Mouse (Mus musculus): ENCODE results near the gene Klhl26.
A peak's percentile ranks its signal among the peaks of the same experiment; 100 is the strongest.

The Klhl26 gene

DNA sequence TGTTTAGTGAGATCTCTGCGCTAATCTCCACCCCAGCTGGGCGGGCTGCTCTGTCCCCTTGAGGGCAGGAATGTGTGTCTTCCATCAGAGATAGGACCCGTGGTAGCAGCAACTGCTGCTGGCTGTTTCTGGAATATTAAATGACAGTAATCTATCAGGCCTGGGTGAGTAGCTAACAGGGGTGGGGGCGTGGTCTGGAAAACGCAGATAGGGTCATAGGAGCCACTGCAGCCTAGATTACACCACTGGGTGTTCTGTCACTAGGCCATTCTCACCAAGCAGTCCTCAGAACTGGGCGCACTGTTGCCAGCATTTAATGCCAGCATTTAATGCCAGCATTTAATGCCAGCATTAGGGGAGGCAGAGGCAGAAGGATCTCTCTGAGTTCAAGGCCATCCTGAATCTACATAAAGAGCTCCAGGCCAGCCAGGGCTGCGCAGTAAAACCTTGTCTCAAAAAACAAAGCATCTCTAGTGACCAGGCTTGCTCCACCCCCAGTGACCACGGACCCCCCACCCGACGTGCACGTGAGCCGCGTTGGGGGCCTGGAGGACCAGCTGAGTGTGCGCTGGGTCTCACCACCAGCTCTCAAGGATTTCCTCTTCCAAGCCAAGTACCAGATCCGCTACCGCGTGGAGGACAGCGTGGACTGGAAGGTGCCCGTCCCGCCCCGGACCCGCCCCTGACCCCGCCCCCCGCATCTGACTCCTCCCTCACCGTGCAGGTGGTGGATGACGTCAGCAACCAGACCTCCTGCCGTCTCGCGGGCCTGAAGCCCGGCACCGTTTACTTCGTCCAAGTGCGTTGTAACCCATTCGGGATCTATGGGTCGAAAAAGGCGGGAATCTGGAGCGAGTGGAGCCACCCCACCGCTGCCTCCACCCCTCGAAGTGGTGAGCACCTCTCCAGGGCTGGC, 23.9 kb upstream of the Klhl26 start:
- peak; percentile 73 to 86 for DNase-seq

DNA sequence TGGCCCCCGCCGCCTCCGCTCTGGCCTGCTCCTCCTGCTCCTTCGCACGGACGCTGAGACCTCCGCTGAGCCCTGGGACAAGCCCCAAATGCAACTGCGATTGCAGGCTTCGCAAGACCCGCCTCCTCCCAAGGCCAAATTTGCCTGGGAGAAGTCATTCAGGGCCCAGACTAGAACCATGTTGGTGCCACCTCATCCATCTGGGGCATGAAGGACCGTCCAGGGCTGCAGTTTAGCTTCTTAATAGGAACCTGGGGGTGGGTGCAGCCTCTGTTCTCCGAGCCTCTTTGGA, 18.9 kb upstream of the Klhl26 start:
- no peak for DNase-seq

DNA sequence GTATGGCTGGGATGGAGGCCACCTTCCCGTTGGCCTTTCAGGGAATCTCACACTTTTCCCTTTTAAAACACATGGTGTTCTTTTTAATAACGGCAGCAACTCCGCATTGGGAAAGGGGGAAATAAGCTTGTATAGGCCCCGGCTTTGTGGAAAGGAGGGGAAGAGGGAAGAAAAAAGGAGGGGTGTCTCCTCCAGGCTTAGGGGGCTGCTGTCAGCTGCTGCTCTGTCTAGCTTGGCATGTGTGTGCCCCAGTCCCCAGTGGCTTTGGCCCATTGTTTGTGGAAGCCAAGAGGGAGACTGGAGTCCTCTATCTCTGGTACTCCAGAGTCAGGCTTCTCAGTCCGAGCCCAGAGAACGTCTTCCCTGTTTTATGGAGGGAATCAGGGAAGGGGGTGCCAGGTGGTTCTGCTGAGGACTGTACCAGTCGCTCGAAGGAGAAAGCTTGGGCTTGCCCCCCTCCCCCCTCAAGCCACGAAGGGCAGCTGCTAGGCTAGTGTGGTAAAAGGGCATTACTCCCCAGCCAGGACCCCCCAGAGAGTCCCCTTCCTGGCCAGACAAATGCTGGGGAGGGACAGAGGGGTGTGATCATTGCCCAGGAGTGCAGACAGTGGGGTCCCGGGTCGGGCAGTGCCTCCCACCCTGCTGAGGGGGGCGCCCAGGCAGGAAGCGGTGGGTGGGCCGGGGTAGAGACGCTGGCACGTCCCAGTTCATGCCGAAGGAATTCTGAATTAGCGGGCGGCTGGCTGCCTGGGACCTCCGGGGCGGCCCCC, 18.4 kb upstream of the Klhl26 start:
- no peak for DNase-seq

DNA sequence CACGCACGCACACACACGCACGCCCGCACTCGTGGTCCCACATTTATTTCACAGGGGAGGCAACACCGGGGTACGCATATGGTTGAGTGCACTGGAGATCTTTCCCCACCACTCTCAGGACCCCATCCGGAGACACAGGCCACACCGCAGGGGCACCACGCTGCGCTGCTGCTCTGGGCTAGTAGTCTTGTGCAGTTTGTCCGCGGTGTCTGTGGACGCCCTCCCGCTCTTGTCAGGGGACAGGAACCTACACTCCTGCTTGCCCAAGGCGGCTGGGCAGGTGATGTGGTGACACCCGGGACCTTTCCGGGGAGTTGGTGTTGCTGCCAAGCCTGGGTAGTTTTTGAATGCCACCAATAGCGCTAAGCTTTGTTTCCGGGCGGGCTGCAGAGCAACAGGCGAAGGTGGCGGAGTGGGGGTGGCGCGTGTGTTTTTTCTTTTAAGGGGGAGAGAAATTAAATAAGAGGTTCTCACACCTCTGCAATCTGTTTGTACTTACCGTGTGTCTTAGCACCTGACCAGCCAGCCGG, 17.7 kb upstream of the Klhl26 start:
- no peak for DNase-seq

DNA sequence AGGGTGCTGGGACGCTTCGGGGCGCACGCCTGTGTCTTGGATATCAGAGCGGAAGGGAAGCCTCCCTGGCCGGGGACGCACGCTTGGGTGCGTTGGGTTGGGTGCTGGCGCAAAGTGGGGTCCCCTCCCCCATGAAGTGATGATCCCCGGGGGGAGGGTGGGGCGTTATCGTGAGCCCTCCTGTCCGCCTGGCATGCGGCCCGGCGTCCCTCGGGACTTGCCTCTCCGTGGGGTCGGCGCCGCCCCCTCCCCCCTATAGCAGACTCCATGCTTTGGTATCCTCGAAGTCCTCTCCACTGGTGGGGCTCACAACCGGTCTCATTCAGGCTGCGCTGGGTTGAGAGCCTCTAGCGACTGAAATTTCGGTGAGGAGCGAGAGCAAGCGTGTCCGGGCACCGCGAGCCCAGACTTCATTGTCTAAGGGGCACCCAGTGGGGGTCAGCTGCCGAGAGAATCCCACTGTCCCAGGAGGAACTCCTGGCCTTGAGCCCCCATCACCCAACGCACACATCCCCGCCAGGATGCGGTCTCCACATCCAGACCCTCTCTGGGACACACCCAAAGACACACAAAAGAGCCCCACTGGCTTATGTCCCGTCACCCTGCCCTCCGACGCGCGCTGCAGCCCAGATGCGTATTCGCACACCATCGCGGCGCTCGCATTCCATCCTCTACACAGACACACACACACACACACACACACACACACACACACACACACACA, 17.1 kb upstream of the Klhl26 start:
- no peak for DNase-seq

DNA sequence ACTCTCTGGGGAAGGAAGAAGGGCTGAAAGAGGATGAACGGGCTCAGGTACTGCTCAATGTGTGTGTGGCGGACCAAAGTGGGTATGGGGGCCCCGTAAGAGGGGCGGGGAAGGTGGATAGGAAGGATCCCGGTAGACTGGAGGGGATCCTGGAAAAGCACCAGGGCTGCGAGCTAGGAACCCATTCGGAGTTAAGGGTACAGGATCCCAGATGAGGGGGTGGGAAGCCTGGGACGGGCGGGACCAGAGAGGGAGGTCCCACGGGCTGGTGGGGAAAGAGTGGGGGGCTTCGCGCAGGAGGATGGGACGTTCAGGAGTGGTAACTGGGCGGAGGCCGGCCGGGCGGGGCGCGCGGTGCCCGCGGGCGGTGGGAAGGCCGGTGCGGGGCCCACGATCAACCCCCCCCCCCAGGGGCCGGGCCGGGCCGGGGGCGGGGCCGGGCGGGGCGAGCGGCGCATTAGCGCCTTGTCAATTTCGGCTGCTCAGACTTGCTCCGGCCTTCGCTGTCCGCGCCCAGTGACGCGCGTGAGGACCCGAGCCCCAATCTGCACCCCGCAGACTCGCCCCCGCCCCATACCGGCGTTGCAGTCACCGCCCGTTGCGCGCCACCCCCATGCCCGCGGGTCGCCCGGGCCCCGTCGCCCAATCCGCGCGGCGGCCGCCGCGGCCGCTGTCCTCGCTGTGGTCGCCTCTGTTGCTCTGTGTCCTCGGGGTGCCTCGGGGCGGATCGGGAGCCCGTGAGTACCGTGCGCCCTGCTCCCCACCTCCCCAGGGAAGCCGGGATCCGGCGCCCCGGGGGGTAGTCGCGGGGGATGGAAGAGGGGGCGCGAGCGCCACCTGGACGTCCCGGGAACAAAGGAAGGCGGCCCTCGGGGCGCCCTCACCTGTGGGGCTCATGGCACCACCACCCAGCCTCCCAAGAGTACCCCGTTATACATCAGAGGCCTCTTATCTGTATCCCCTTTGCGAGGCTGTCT, 16.2 kb upstream of the Klhl26 start, which contains the start of gene Crlf1:
Gene Crlf1, plus strand, starts transcription at position 495 of the 977 bp plus-strand sequence.
- DNase-seq: peak in 1 of 2 experiments; percentile 36

DNA sequence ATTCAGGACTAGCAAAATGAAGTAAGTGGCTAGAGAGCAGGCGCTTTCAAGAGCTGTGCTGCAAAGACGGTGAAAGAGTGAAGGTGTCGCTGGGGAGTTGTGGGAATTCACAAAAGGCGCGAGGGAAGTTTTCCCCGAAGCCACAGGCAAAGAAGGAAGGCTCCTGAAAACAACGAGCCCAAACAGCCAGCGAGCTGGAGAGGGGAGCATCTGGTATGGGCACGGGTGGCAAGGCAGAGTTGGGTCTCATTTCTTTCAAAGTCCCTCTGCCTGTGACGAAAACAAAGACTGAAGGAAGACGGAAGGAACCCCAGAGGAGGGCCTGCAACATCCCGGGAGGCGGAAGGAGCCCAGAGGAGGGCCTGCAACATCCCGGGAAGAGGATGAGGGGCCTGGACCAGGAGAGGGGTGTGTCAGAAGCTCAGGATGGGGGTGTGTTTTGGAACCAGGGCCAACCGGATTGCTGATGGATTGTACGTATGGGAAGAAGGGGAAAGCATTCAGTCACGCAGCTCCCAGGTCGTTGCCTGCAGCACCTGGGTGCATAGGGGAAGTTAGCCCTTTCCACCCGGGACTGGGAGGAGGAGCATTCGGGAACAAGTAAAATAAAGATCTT, 14.2 kb upstream of the Klhl26 start:
- no peak for DNase-seq

DNA sequence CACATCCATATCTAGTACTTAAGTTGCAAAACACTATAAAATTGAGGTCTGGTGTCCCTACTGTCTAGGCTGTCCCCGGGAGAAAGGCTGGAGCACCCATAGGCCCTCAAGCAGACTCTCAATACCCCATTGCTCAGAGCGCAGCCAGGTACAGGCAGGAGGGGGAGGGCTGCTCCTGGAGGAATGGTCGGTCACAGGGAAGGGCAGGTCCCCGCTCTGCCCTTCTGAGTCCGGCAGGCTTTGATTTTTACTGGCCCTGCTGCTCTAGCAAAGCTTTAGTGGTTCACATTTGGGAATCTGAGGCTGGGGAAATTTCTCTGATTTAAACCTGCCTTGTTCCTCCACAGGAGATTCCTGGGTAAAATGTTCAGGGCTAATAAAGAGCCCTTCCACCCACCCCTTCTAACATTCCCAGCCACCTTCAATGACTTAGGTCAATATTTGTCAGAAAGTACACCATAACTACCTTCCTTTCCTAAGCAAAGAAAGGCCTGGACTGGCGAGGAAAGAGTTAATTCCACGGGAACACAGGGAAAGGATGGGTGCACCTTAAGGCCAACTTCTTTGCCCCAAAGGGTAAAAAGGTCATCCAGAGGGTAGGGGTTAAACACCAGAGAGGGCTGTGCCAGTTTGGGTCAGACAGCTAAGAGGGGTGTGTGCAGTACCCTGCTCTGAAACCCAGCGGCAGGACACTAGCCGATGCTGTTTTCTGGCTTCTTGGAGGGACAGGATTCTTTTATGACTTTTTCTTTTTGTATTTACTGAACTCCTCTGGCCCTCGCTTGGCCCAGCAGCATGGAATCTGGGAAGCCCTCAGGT, 13.5 kb upstream of the Klhl26 start:
- DNase-seq: no peak

DNA sequence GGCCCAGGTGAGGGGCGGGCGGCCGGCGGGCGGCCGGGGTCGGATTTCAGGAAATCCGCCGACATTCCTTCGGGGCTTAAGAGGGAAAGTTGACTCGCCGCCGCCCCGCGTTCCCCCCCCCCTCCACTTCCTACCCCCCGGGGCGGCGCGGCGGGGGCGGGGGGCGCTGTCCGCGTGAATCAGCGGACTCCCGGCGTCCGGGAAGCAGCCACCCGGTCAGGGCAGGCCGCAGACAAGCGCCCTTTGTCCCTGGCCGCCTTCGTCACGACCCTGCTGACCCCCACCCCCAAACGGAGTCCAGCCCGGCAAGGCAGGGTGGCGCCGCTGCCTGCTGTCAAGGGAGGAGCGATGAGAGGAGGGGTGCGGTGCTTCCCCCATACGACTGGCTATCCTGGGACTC, 12.8 kb upstream of the Klhl26 start:
- no peak for DNase-seq

DNA sequence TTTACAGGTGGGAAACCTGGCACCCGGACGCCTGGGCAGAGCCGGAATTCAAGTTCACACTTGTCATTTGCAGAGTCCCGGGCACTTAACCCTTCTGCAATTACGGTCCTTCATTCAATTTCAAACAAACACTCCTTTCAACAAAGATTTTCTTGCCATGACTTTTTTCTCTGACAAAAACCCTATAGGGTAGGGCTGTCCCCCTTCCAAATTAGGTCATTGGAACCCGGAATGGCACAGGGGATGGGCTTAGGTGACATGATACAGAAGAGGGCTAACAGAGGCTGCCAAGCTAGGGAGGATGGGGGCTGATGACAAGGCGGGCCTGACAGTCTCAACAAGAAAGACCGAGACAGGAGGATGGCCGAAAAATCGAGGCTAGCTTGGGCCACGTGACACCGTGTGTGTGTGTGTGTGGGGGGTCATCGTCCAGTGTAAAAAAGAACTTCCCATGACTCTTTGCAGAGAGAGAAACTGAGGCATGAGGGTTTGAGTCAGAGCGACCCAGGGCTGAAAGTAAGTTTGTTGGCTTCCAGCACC, 12.2 kb upstream of the Klhl26 start:
- no peak for DNase-seq

DNA sequence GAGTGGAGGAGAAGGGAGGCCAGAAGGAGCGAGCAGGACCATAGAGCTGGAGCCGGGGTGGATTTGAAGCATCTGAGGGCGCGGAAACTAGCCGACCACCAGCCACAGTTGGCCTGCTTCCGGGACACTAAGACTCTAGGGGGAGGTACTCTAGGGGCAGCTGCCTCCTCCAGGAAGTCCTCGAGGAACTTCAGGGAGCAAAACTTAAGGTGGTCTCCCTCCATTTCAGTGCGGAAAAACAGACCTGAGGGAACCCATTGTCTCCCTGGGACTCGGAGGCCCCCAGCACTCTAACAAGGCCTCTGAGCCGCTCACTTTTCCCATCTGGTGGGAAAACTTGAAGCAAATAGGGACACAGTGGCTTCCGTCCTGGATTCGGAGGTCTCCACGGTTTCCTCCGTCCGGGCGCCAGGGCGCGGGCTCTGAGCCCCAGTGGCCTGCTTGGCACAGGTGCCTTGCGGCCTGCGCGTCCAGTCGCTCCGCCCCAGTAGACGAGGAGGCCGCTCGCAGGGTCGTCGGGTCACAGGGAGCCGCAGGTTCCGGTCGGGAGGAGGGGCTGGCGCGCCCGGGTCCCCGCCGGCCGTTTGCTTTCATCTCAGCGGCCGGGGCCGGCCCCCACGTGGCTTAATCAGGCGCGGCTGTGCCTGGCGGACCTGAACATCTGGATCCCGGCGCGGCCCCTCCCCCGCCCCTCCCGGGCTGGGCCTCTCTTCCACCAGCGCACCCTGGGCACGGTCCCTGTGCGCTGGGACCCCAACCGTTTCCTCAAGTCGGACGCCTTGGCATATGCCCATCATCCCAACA, 11.4 kb upstream of the Klhl26 start:
- peak; percentile 62 to 72 for DNase-seq

DNA sequence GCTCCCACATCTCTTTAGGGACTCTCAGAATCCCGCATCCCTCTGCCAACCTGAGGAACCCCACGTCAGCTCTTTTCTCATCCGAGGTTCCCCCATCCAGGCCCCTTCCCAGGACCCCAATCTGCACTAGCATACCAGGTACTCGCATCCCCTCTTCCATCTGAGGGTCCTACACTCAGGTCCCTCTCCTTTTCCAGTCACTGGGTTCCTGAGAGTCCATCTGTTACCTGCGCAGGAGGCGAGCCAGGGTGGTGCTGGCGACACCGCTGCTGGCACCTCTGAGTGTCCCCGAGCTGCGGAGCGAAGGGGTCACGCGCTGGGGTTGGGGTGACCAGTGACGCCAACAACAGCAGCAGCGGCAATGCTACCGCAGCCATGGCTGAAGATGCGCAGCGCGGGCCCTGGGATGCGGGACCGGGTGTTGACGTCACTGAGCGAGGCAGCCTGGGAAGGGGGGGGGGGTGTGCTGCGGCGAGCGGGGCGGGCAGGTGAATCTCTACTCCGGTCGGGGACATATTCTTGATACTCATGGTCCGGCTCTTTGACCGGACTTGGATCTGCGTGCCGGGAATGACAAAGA, 10.3 kb upstream of the Klhl26 start, which contains the start of gene Tmem59l:
Gene Tmem59l, minus strand, starts transcription at position 418 of the 580 bp plus-strand sequence.
- DNase-seq: peak; percentile 86 to 90

DNA sequence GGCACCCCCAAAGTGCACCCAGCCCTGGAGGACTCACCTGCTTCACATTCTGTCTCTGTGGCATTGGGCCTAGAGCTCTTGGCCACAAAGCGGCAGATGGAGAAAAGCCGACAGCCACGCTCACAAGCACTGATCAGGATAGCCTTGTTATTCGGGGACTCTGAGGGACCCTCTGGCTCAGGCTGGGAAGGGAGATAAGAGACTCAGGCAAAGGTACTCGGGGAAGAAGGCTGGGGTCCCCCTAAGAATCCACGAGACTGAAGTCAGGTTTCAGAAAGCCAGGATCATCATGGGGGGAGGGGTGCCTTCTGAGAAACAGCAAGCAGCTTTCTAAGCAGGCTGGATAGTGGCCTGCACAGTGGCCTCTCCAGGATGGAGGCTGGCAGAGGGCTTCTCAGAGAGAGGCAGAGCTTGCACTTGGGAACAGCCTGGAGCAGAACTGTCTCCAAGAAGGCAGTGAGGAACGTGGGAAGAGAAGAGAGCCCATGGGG, 9.5 kb upstream of the Klhl26 start:
- peak; percentile 78 to 82 for DNase-seq

DNA sequence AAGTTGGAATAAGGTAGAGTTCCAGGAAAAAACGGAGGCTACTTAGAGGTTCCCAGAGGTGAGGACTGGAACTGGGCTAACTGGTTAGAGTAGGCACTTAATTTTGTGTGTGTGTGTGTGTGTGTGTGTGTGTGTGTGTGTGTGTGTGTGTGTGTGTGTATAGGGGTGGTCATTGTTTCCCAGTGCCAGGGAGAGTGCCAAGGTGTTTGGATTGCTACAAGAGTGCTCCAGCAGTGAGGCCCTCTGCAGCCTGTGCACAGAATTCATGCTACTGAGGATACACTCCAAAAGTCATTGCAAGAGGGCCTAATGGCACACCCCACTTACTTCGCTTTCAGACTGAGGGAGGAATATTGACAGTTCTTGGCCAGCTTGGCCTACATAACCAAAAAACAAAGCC, 6.2 kb upstream of the Klhl26 start:
- DNase-seq: no peak

DNA sequence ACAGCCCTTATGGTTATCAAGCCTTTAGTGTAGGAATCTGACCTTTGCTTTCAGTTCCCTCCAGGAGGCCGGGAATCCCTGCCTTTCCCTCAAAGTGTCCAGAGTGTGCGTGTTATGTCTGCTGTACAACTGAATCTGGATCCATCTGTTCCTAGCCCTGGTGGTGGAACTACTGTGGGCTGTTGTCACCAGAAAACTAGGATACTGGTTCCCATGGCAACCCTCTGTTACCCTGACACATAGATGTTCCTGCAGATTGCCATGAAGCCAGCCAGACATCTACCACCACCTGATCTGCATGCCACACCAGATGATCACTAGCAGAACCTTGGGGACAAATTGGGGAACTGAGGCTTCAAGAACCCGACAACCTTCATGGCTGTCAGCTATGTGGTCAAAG, 5.1 kb upstream of the Klhl26 start:
- DNase-seq: no peak

DNA sequence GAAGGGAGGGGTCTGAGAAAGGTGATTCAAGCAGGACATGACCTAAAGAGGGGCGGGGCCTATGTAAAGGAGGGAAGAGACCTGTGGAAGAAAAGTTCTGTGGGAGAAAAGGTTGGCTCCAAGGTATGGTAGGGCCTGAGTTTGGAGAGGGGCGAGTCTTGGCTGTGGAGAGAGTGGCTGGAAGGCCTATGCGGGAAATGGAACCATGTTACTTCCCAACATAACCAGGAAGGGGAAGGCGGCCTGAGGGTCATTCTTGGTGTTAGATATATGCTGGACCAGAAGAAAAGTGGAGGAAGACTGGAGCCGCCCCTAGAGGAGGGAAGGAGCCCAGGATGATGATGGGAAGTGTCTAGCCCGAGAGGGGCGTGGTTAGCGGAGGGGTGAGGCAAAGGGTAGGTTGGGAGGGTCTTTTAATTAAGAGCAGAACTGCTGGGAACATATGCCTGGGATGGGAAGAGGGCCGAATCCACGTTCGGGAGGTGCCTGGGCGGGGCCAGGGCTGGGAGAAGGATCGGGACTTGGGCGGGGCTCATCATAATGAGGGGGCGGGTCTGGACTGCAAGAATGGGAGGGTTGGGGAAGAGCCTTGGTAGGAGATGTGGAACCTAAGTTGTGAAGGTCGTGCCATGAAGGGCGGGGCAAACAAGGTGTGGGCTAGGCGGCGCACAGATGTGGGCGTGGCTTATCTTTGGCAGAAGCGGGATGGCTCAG, 658 bp upstream of the Klhl26 start:
- peak in 1 of 2 experiments; percentile 54 for DNase-seq

DNA sequence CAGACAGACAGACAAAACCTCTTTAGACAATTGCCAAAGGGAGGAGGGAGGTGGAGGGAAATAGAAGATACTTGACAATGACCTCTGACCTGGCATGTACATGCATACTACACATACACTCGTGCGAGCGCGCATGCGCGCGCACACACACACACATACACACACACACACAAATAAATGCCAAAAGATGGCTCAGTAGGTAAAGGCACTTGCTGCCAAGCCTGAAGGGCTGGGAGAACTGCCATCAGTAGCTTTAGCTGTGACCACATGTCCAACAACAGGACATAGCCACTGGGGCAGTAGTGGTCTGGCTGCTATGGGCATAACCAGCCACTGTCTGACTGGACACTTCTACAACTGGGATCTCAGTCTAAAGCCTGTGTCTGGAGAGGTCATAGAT, 4.9 kb downstream of the Klhl26 start:
- peak; percentile 77 to 79 for DNase-seq

DNA sequence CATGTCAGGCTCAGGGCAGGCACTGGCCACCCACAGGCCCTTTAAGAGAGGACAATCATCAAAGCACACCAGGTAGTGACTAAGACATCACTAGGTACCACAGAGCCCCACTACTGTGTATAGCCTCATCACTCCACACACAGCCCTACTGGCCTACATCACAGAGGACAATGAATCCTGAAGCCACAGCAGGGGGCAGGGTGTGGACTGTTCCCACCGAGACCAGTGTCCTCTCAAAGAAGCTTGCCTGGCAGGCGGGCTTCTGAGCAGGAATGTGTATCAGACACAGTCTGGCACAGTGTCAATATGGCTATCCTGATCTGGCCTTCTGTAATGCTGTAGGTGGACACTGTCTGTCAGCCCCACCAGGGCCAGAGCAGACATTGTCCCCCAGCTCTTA, 6.8 kb downstream of the Klhl26 start:
- no peak for DNase-seq

All from cerebellum, postnatal 25 days (tissue).